Mouse (Mus musculus) heart, adult 18-20 months (tissue): ENCODE measurements around the gene Pcdh20. TPM values are rescaled to one million over a fixed set of nuclear protein-coding genes. Genes with fewer than 3 reads are reported as not detected.

Experiments
- DNase-seq, 2 experiments: peaks; one replicate each; pipeline ENCODE4 v3.0.0; 2021 to 2022; ENCODE audit warnings: mixed read lengths in 1 of 2
- long read RNA-seq, 2 experiments: library from polyadenylated mRNA; stranded (forward); transcript quantifications; one replicate each; pipeline ENCODE4 v2.0.0; 2021
- total RNA-seq, 2 experiments: library from RNA; stranded (reverse); gene quantifications; 2 replicates each; pipeline ENCODE4 v1.2.3; 2021

The Pcdh20 gene
- total RNA-seq, result under 1 TPM; 0.62 to 0.82 TPM
- long read RNA-seq, experiment 1, result 0 reads
- long read RNA-seq, experiment 2, result 0 reads

GRCm38 (mm10) chr14:88470495-88471434, at the start of gene Pcdh20:
Gene Pcdh20, minus strand, starts transcription at chr14:88471396.
- peak in 1 of 2 experiments; percentile 8 for DNase-seq

DNA sequence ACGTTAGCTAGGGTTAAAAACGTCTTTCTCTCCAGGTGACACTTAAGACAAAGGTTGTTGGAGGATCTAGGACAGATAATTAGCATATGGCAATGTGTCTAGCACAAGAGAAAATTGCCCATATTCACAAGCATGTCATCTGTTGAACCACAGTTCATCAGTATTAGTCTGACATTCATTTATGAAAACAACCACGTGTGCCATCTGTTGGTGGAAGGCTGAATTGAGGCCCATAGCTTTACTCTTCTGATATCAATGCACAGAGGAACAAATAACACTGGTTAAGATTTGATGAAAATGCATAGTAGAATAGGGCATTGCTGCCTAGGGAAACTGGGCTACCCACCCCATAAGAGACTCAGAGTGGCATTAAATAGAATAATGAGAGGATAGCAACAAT, 8.7 kb upstream of the Pcdh20 start:
- DNase-seq, result peak in 1 of 2 experiments; percentile 5

DNA sequence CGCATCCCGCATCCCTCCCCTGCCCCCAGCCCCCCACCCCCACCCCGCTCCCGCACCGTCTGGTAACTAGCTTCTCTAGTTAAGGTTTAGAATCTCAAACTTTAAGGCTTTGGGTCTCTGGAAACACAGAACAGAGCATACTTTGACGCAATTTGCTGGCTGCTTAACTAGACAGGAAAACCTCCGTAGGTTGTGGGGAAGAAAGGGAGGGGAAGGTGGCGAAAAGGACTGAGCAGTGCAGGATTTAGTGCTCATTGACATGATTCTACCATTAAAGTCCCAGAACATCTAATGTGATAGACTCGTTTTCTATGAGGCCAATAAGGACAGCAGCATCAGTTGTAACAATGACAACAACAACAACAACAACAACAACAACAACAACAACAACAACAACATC, 1.2 kb downstream of the Pcdh20 start:
- no peak for DNase-seq

GRCm38 (mm10) chr14:88469361-88469760, 1.8 kb downstream of the Pcdh20 start:
- no peak for DNase-seq

GRCm38 (mm10) chr14:88466416-88466815, 4.8 kb downstream of the Pcdh20 start:
- DNase-seq, result peak in 1 of 2 experiments; percentile 6

DNA sequence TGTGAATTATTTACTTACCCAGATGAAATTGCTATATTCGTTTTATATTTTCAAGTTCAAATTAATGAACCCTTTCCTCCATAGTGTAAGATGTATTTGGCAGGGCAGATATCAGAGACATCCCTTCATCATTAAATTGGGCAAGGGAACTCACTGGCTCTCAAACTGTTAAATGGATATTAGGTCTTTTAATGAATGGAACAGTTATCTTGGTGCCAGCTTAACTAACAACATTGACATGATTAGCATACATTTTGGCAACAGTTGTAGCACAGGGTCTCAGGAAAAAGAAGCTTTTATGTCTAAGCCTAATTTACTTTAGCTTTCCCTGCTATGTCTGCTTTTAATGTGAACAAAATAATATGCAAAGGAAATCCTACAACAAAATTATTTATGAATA, 6.8 kb downstream of the Pcdh20 start:
- DNase-seq, result no peak

DNA sequence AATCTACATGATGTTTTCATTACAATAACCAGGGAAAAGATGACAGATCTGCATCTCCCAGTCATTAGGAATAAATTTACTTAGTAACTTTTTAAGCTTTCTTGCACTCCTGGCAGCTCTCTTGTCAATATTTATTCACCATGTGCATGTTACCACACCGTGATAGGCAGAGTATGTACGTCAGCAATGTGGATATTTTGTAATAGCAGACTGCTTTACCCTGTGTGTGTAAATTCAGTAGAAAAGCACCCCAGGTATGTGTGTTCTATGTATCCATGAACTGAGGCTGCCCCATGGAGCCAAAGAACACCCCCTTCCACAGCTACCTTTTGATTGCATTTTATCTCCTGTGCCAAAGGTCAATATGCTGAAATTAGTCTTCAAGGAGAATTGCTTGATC, 7.8 kb downstream of the Pcdh20 start:
- DNase-seq, result no peak

GRCm38 (mm10) chr14:88462944-88463343, 8.3 kb downstream of the Pcdh20 start:
- DNase-seq, result no peak

DNA sequence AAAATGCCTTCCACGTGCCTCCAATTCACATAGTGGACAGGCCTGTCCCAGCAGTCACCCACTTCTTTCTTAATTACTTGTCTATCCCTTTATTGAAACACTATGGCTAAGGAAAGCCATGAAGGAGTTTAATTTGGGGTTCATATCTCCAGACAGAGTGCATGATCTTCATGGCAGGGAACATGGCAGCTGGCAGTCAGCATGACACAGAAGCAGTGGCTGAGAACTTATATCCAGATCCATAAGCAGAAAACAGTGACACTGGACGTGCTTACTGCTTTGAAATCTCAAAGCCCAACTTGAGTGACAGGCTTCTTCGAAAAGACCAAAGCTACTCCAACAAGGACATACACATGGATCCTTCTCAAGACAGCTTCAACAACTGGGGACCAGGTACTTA, 10.5 kb downstream of the Pcdh20 start:
- no peak for DNase-seq

DNA sequence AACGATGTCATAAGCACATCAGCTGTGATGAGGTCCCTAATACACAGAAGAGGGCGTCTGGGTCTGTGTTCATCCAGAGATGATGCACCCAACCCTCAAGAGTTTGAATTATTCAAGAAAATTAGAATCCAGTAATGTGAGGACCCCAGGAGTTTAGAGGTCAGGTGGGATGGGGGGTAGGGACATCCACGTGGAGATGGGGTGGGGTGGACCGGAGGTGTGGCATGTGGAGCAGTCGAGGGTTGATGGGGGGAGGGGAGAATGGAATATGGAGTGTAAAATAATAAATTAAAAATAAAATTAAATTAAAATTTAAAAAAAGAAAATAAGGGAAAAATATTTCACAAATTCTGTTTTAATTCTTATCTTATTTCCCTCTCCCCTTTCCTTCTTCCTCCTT, 27.9 kb downstream of the Pcdh20 start:
- DNase-seq, result no peak

DNA sequence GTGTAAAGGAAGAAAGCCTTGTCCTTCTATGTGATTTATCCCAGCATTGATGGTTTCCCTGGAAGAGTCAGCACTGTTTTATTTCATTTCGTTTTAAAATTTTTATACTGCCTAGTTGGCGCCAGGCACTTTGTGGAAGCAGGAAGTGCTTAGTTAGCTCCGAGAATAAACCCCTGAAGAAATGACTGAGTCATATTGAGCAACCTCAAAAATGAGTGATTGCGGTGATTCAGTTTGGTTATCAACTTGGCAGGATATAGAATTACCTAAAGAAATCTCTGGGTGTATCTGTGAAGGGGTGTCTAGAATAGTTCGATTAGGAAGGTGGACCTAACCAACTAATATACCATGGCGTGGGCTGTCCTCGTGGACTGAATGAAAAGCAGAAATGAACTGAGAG, 41.8 kb downstream of the Pcdh20 start:
- DNase-seq, result no peak

DNA sequence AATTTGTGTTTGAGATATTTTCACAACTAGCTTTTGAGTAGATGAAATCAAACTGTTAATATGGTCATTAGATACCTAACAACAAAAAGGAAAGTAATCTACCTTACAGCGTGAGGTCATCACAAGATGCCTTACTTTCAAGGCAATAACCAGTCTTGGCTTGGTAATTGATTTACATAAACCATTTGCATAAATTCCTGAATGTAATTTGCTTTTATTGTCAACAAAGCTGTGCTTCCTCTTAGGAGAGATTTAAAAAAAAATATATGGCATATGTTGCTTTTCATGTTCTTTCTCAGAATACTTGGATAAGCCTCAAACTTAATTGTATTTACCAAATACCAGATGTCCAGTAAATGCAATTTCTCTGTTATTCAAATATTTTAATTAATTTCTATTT, 43.8 kb downstream of the Pcdh20 start:
- no peak for DNase-seq
